Mouse (Mus musculus): ENCODE results near the gene Tbc1d8. TPM values are rescaled to one million over a fixed set of nuclear protein-coding genes. Genes with fewer than 3 reads are reported as not detected.

Tbc1d8 gene
- total RNA-seq, 2 experiments from 2014 or later = 8.1 to 8.9 TPM

GRCm38 (mm10) chr1:39361754-39362514, 116.6 kb downstream of the Tbc1d8 start:
- DNase-seq = no peak

GRCm38 (mm10) chr1:39349427-39349826, 129.1 kb downstream of the Tbc1d8 start:
- DNase-seq = no peak

DNA sequence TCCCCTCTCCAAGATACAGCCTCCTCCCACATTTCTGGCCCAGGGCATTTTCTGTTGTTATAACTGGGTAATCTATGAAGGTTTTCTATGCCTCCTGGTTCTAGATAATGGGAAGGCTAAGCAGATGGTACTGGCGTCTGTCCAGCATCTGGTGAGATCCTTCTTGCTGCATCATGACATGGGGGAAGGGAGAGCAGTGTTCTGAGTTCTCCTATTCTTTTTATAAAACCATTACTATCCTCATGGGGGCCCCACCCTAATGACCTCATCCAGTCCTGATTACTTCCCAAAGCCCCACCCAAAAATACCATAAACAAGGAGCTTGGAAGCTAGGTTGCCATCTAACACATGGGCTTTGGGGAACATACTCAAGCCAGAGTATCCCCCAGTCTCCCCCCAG, 129.6 kb downstream of the Tbc1d8 start:
- peak; percentile 49 for DNase-seq

DNA sequence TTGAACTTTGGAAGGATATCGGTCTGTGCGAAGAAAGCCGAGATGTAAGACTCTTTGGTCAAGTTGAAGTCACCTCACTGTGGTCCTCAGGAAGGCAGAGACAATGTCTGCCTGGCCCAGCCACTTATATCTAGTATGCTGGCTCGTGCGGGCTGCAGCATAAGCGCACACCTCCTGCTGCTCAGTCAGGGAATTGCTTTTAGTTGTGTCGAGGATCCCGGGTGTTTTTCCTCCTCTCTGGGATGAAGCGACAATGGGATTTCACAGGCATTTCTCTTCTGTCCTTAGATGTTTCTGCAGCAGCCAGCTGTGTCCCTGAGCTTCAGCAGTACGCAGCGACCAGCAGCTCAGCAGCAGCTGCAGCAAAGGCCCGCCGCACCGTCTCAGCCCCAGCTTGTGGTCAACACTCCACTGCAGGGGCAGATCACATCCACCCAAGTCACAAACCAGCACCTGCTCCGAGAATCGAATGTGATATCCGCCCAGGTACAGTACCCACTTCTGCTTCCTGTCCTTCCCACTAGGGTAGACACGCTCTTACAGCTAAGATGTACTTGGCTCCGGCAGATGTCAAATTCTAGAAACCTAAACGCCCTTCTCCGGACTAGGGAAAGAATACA, 133.5 kb downstream of the Tbc1d8 start:
- peak; percentile 23 for DNase-seq

DNA sequence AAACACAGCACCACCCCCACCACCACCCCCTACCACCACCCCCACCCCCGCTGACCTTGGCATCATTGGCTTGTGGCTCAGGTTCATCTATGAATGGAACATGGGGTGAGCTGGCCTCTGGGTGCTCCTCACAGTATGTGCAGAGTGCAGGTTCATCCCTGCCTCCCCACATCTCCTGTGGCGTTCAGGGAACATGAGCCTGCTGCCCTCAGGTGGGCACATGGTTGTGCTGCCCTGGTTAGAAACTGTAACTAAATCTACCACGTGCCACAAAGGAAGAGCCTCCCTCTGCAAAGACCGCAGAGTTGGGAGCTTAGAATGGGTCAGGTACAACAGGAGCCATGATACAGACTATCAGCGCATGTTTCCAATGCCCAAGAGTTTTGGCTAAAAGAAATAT, 135.3 kb downstream of the Tbc1d8 start:
- no peak for DNase-seq

DNA sequence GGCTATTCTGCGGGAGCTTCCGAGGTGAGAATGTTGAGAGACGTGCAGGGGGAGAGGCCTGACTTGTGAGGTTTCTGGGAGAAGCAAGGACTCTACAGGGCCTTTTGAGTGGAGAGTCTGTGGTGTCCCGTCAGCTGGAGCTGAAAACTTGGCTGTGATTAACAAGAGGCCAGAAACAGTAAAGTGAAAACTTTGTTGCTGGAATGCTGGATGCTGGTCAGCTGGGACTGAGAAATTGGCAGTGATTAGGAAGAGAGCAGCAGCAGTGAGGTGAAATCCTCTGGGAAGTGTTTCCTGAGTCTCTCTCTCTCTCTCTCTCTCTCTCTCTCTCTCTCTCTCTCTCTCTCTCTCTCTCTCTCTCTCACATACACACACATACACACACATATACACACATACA, 136.7 kb downstream of the Tbc1d8 start:
- peak; percentile 25 for DNase-seq

GRCm38 (mm10) chr1:39340647-39341046, 137.9 kb downstream of the Tbc1d8 start:
- peak; percentile 65 for DNase-seq

GRCm38 (mm10) chr1:39340156-39340555, 138.4 kb downstream of the Tbc1d8 start:
- no peak for DNase-seq

DNA sequence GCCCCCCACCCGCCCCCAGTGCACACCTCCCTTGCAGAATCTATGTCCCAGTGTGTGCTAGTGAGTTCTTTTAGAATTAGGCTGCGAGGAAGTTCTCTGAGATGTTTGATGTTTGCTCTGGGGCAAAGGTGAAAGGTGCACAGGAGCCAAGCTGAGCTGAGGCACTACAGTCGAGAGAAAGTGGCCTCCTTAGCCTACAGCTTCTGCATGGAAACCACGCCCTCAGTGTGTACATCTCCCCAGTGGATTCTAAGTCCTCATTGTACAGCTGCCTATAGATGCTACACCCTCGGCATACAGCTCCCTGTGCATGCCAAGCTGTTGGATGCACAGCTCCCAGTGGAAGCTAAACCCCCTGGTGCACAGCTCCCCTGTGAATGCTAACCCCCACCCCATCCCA, 139.1 kb downstream of the Tbc1d8 start:
- DNase-seq = no peak

DNA sequence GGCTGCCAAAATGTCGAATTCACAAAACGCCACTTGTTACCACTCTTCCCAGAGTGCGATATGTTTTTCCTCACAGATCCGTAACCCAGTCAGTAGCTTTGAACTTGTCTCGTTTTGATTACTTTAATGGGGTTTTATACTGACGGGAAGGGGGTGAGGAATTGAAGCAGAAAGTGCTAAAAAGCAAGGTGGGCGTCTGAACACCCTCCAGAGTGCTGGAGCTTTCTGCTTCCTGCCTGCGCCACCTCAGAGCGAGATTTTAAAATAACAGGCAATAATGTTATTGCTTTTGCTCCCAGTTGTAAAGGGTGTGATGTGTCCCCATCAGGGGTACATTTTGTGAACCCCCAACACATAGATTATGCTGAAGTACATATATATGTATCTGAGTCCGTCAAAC, 139.7 kb downstream of the Tbc1d8 start:
- DNase-seq = no peak

DNA sequence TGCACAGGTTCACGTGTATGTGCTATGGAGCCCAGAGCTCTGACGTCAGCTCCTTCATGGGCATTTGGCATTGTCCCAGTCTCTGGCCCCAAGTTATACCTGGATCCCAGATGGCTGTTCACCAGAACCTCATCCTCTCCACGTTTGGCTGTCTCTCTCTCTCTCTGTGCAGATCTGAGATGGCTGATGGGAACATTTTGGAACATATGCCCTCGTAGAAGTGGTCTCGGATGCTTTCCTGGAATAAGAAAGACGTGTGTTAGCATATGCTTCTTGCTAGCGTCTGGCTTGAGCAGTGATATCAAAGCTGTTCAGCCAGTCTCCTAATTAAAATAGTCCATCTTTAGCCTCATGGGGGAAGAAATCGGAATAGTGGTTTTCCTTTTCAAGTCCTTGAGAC, 141.8 kb downstream of the Tbc1d8 start:
- DNase-seq = no peak

DNA sequence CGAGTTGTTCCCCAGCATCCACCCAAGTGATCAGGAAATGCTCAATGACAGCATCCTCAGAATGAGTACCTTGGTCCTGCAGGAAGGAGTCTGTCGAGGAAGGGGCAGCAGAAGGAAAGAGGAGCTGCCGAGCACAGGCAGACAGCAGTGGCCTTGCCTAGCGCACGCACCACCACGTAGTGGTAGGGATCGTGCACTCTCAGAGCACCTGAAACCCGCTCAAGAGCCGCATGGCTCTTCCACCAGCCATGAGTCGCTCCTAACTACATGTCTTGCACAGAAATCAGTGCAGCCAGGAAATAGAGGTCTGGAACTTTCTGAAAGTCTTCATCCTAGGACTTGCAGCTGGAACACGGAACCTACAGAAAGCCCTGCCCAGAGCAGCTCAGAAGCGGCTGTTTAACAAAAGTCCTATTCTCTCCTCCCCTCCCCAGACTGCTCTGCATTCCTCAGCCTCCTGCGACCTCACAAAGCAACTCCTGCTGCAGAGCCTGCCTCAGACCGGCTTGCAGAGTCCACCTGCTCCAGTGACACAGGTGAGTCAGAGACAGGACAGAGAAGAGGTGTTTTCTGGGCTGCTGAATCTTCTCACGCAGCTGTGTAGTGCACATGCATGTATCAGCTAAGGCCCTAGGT, 142.9 kb downstream of the Tbc1d8 start:
- no peak for DNase-seq

- DNase-seq = no peak
Measured at GRCm38 (mm10) chr1:39332456-39332855, 146.1 kb downstream of the Tbc1d8 start.

DNA sequence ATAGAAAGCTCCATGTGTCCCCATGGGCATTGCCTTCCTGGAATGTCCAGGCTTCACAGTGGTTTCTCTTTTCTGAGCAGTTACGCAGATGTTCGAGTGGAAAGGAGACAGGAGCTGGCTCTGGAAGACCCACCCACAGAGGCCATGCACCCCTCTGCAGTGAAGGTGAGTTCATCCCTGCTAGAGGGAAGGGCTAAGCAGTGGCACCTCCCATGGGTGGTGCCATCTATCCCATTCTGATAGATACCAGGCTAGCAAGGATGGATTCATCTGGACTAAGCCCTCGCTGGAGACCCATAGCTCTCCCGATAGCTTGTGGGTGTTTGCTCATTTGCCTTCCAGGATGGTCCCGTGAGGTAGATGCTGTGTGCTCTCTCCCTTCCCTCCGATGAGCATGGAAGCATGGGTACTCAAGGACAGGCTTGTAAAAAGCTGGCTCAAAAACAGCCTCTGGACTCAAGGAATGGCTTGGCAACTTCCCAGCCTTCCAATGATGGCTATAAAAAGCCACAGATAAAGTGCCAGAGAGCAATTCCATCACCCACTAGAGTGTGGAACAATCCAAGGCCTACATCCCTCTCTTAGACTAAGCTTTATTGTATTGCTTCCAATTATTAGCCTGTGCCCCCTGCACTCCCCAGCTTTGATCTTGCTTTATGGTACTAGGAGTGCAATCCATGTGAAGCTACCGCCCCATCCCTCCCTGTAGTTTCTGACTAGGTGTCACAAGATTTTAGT, 147.5 kb downstream of the Tbc1d8 start:
- DNase-seq = peak; percentile 75

- no peak for DNase-seq
Measured at GRCm38 (mm10) chr1:39327546-39327945, 151.0 kb downstream of the Tbc1d8 start.

- no peak for DNase-seq
Measured at GRCm38 (mm10) chr1:39325228-39325627, 153.3 kb downstream of the Tbc1d8 start.

DNA sequence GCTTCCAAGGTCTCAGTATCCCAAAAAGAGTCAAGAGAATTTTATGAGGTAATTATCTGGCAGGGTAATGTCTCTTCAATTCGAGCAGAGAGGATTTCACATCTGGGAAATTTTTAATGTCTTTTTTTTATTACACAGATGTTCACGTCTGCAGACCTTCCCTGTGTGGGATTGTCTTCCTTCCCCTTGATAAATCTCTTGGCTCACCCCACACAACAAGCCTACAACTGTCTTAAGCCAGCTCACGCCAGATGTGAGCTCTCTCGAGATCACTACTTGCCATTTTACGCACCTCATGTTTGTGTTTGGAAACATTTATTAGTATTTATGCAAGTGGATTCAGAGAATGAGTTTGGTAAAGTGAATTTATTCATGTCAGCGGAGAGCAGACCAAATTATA, 156.6 kb downstream of the Tbc1d8 start:
- DNase-seq = no peak

Other genes with a start within 250 kb of the Tbc1d8 start
- 100 to 1,000 TPM; 810 to 867 TPM for gene Rpl31, start 110.9 kb downstream of the Tbc1d8 start, total RNA-seq (2021)
- gene Cnot11, start 56.2 kb upstream of the Tbc1d8 start, total RNA-seq (2021) = 10 to 100 TPM; 18.2 to 18.4 TPM
- gene Rnf149, start 98.7 kb upstream of the Tbc1d8 start, total RNA-seq (2021) = 10 to 100 TPM; 17.4 to 18.4 TPM
- gene Creg2, start 172.7 kb upstream of the Tbc1d8 start, total RNA-seq (2021) = not detected
- under 1 TPM; 0.57 to 0.72 TPM for gene Rfx8, start 242.2 kb upstream of the Tbc1d8 start, total RNA-seq (2021)